Mouse (Mus musculus) stomach, postnatal 0 days (tissue): ENCODE results near the gene Olfr598.

Experiments used
- CTCF ChIP-seq: IDR thresholded peaks from 2 replicates; pipeline ENCODE4 v1.5.1; 2016; ENCODE audit warnings: antibody characterized with exemption, low read depth, mild to moderate bottlenecking, moderate library complexity
- EP300 ChIP-seq: optimal IDR thresholded peaks from 2 replicates; pipeline ENCODE3; 2016; ENCODE audit warnings: antibody characterized with exemption

- TF ChIP-seq CTCF (no peak), EP300 (no peak)
These were observed 12.2 kb downstream of the Olfr598 start, which contains the start of gene Olfr599 for GRCm38 (mm10) chr7:103335617-103336016.
